Mouse (Mus musculus) olfactory bulb, adult 2 months (tissue): ENCODE measurements around the gene Crim1. TPM values are rescaled to one million over a fixed set of nuclear protein-coding genes. Genes with fewer than 3 reads are reported as not detected.
A peak's percentile ranks its signal among the peaks of the same experiment; 100 is the strongest.

ENCODE experiments used
- H3K27ac ChIP-seq: fragments of 200-500 bp; 2 replicates; pipeline ENCODE4 v1.5.1; 2012; ENCODE audit warnings: low read depth, low read length; ENCODE audit not compliant: insufficient read depth
- H3K4me1 ChIP-seq: fragments of 200-500 bp; 2 replicates; pipeline ENCODE4 v1.6.1; 2012; ENCODE audit warnings: low read length; ENCODE audit not compliant: control insufficient read depth, insufficient read depth
- H3K4me3 ChIP-seq: fragments of 200-500 bp; 2 replicates; pipeline ENCODE4 v1.5.1; 2012; ENCODE audit warnings: mild to moderate bottlenecking, low read depth, low read length, moderate library complexity; ENCODE audit not compliant: insufficient read depth
- CTCF ChIP-seq: fragments of 200-500 bp; IDR thresholded peaks from 2 replicates; pipeline ENCODE4 v1.5.1; 2012; ENCODE audit warnings: low read depth, mild to moderate bottlenecking, low read length, moderate library complexity; ENCODE audit not compliant: insufficient read depth
- POLR2A ChIP-seq: fragments of 200-500 bp; IDR thresholded peaks from 2 replicates; pipeline ENCODE4 v1.6.1; 2012; ENCODE audit warnings: mild to moderate bottlenecking, low read depth, low read length, moderate library complexity; ENCODE audit not compliant: insufficient read depth
- WGBS: fragments of 180-500 bp; shearing (Covaris S2); methylation state at CpG from one replicate; pipeline ENCODE4 v1.1.7; 2018; 5-methylcytosine and 5-hydroxymethylcytosine counted together
- polyA plus RNA-seq: library from polyadenylated mRNA; stranded (reverse); fragments of >200 nt; gene quantifications from 2 replicates; pipeline ENCODE4 v1.2.4, GENCODE M21; 2012; ENCODE audit warnings: low replicate concordance; ENCODE audit not compliant: missing spikeins, insufficient read depth, insufficient read length

Gene Crim1
- polyA plus RNA-seq, 1 experiment = not detected

GRCm38 (mm10) chr17:78196184-78196583 is 3.9 kb upstream of the Crim1 start:
- no peak overlapping the region for H3K4me3 ChIP-seq
- H3K27ac ChIP-seq = no peak overlapping the region
- 92% methylated on average over 5 of the region's 5 CpGs for WGBS
- TF ChIP-seq POLR2A (no peak), CTCF (no peak)
- H3K4me1 ChIP-seq = peaks cover 4% of the 10 kb centered on the region

GRCm38 (mm10) chr17:78197111-78197510 is 2.9 kb upstream of the Crim1 start:
- H3K4me1 ChIP-seq = peaks cover 9% of the 10 kb centered on the region
- TF ChIP-seq POLR2A = no peak
- TF ChIP-seq CTCF = peak; percentile 56; the same call in 1 of the 2 replicates
- 61% methylated on average over 7 of the region's 7 CpGs for WGBS
- H3K27ac ChIP-seq = no peak overlapping the region
- H3K4me3 ChIP-seq = no peak overlapping the region

- 87% methylated on average over 4 of the region's 4 CpGs for WGBS
- no peak for TF ChIP-seq POLR2A
- TF ChIP-seq CTCF = no peak
- peaks cover 9% of the 10 kb centered on the region for H3K4me1 ChIP-seq
- no peak overlapping the region for H3K27ac ChIP-seq
- H3K4me3 ChIP-seq = no peak overlapping the region
Measured at GRCm38 (mm10) chr17:78198140-78198539, 1.9 kb upstream of the Crim1 start.

- Histone ChIP-seq H3K4me3 (no peak overlapping the region), H3K27ac (no peak overlapping the region), H3K4me1 (peaks cover 9% of the 10 kb centered on the region)
- 47% methylated on average over 4 of the region's 4 CpGs for WGBS
- TF ChIP-seq CTCF (no peak), POLR2A (no peak)
Measured at GRCm38 (mm10) chr17:78198820-78199219, 1.2 kb upstream of the Crim1 start.

- TF ChIP-seq POLR2A = no peak
- no peak for TF ChIP-seq CTCF
- peaks cover 9% of the 10 kb centered on the region for H3K4me1 ChIP-seq
- H3K27ac ChIP-seq = no peak overlapping the region
- 31% methylated on average over 7 of the region's 7 CpGs for WGBS
- no peak overlapping the region for H3K4me3 ChIP-seq
Measured at GRCm38 (mm10) chr17:78199231-78199625, 820 bp upstream of the Crim1 start.

GRCm38 (mm10) chr17:78200561-78201220 is 643 bp downstream of the Crim1 start:
- under 1% methylated on average over 57 of the region's 73 CpGs for WGBS
- Histone ChIP-seq H3K4me3 (peak overlapping the region; percentile 56), H3K4me1 (peaks cover 9% of the 10 kb centered on the region), H3K27ac (0 out of 2 replicates have a peak overlapping the region, but pooled peaks have one; percentile 23)
- TF ChIP-seq CTCF (peak; percentile 41; the same call in 1 of the 2 replicates), POLR2A (no peak)

- Histone ChIP-seq H3K27ac (no peak overlapping the region), H3K4me1 (peaks cover 9% of the 10 kb centered on the region), H3K4me3 (peak overlapping the region; percentile 56)
- under 1% methylated on average over 39 of the region's 39 CpGs for WGBS
- no peak for TF ChIP-seq CTCF
- TF ChIP-seq POLR2A = no peak
Measured at GRCm38 (mm10) chr17:78201221-78202058, 1.4 kb downstream of the Crim1 start.

GRCm38 (mm10) chr17:78202221-78202620 is 2.2 kb downstream of the Crim1 start:
- H3K4me3 ChIP-seq = peak overlapping the region; percentile 56; the same call in 1 of the 2 replicates
- TF ChIP-seq CTCF = no peak
- TF ChIP-seq POLR2A = no peak
- peaks cover 9% of the 10 kb centered on the region for H3K4me1 ChIP-seq
- WGBS = 18% methylated on average over 5 of the region's 5 CpGs
- no peak overlapping the region for H3K27ac ChIP-seq

- Histone ChIP-seq H3K4me1 (peaks cover 9% of the 10 kb centered on the region), H3K4me3 (no peak overlapping the region), H3K27ac (no peak overlapping the region)
- TF ChIP-seq CTCF (no peak), POLR2A (no peak)
- WGBS = 62% methylated on average over 3 of the region's 3 CpGs
Measured at GRCm38 (mm10) chr17:78202756-78203155, 2.7 kb downstream of the Crim1 start.
